Mouse (Mus musculus): Measurements from ENCODE around the gene Lyve1.

DNA sequence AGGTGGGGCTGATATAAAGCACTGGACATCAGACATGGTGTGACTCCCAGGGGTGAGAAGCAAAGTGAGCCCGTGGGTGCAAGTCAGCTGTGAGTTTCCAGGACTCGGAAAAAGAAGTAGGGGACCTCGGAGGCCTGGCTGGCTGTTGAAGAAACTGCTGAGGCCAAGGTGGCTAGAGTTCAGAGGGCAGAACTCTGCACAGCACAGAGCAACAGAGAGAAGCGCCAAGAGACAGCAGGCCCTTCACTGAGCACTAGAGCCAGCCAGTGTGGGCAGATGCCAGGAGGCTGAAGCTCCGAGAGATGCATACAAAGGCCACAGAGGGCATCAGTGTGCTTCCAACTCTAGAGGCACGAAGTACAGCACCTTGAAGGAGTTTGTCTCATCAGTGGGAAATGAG is 44.8 kb downstream of the Lyve1 start:
- TF ChIP-seq CTCF (IDR thresholded peaks at IDR 0.05; ENCODE audit: low read depth, low read length) (no peak), POLR2A (IDR thresholded peaks at IDR 0.05; ENCODE audit: insufficient read depth, low read length) (no peak), EP300 (IDR thresholded peaks at IDR 0.05; ENCODE audit: insufficient read depth, low read depth, low read length) (no peak)
